Mouse (Mus musculus) limb, embryonic 14.5 days (tissue): Measurements from ENCODE around the gene Adamts15. TPM values are rescaled to one million over a fixed set of nuclear protein-coding genes. Genes with fewer than 3 reads are reported as not detected.

Source experiments
- ATAC-seq: fragments of 200-750 bp; cut with Nextera tagmentation; 2 replicates; pipeline ENCODE4 v1.8.0; 2017; ENCODE audit warnings: low read depth, moderate number of reproducible peaks, moderate TSS enrichment; ENCODE audit not compliant: low FRiP score
- DNase-seq: peaks from one replicate; pipeline ENCODE4 v3.0.0-alpha.2; 2015; ENCODE audit warnings: low spot score
- H3K27ac ChIP-seq: fragments of 300-500 bp; sonication (generic); replicated peaks from 2 replicates; pipeline ENCODE4 v1.5.1; 2014; ENCODE audit warnings: low read depth, mild to moderate bottlenecking, low read length, moderate library complexity, mixed read lengths
- H3K27me3 ChIP-seq: fragments of 300-500 bp; sonication (generic); 2 replicates; pipeline ENCODE4 v1.6.1; 2014; ENCODE audit warnings: low read length, mixed read lengths; ENCODE audit not compliant: control insufficient read depth, insufficient read depth
- H3K36me3 ChIP-seq: fragments of 300-500 bp; sonication (generic); 2 replicates; pipeline ENCODE4 v1.6.1; 2014; ENCODE audit warnings: mild to moderate bottlenecking, low read length, moderate library complexity, mixed read lengths; ENCODE audit not compliant: control insufficient read depth, insufficient read depth
- H3K4me1 ChIP-seq: fragments of 300-500 bp; sonication (generic); 2 replicates; pipeline ENCODE4 v1.6.1; 2014; ENCODE audit warnings: antibody characterized with exemption, low read length, mixed read lengths; ENCODE audit not compliant: control insufficient read depth, insufficient read depth
- H3K4me2 ChIP-seq: fragments of 300-500 bp; sonication (generic); replicated peaks from 2 replicates; pipeline ENCODE4 v1.6.1; 2014; ENCODE audit warnings: low read depth, mild to moderate bottlenecking, low read length, moderate library complexity; ENCODE audit not compliant: severe bottlenecking
- H3K4me3 ChIP-seq: fragments of 300-500 bp; sonication (generic); replicated peaks from 2 replicates; pipeline ENCODE4 v1.5.1; 2014; ENCODE audit warnings: low read length
- H3K9ac ChIP-seq: fragments of 300-500 bp; sonication (generic); 2 replicates; pipeline ENCODE4 v1.6.1; 2014; ENCODE audit warnings: mild to moderate bottlenecking, low read depth, low read length, moderate library complexity; ENCODE audit not compliant: severe bottlenecking
- H3K9me3 ChIP-seq: fragments of 300-500 bp; sonication (generic); 2 replicates; pipeline ENCODE4 v1.6.1; 2016; ENCODE audit warnings: low read length; ENCODE audit not compliant: control insufficient read depth
- POLR2A ChIP-seq: fragments of 200-500 bp; IDR thresholded peaks from 2 replicates; pipeline ENCODE4 v1.8.0; 2012; ENCODE audit warnings: inconsistent platforms, mild to moderate bottlenecking, moderate library complexity, borderline replicate concordance; ENCODE audit not compliant: insufficient read depth, insufficient read length; ENCODE audit errors: extremely low read depth
- whole genome bisulfite sequencing: fragments of 180-500 bp; shearing (Covaris S2); extraction: QIAGEN DNeasy Blood & Tissue Kit; methylation state at CpG from one replicate; pipeline ENCODE4 v1.1.7; 2014; 5-methylcytosine and 5-hydroxymethylcytosine counted together
- polyA plus RNA-seq, 2 experiments: library from polyadenylated mRNA; depleted of rRNA in 1 of 2; stranded (reverse) in 1 of 2; unstranded in 1 of 2; fragments of >200 nt; fragmentation: Nextera tagmentation in 1 of 2; extraction: Ambion mirVana in 1 of 2; gene quantifications; 2 replicates each; pipeline versions ENCODE4 v1.2.1 to v1.2.3; 2012 to 2014

Gene Adamts15
- polyA plus RNA-seq, 2 experiments: 29.0 to 33.2 TPM

GRCm38 (mm10) chr9:30902641-30903040 is 19.6 kb downstream of the Adamts15 start:
- TF ChIP-seq POLR2A: no peak
- Histone ChIP-seq H3K9me3 (no peaks in the 10 kb centered on the region), H3K4me1 (no peaks in the 10 kb centered on the region), H3K9ac (no peak overlapping the region), H3K27me3 (no peaks in the 10 kb centered on the region), H3K36me3 (peaks cover 62% of the 10 kb centered on the region), H3K4me2 (no peak overlapping the region), H3K4me3 (no peak overlapping the region), H3K27ac (no peak overlapping the region)
- ATAC-seq (no peak), DNase-seq (no peak)
- 97% methylated on average over 7 of the region's 7 CpGs for WGBS

- ATAC-seq: no peak
- Histone ChIP-seq H3K9me3 (no peaks in the 10 kb centered on the region), H3K36me3 (peaks cover 62% of the 10 kb centered on the region), H3K27me3 (no peaks in the 10 kb centered on the region), H3K9ac (no peak overlapping the region), H3K4me1 (no peaks in the 10 kb centered on the region), H3K4me2 (no peak overlapping the region), H3K4me3 (no peak overlapping the region), H3K27ac (no peak overlapping the region)
- 93% methylated on average over 19 of the region's 19 CpGs for WGBS
- TF ChIP-seq POLR2A: no peak
- no peak for DNase-seq
Observed at GRCm38 (mm10) chr9:30902152-30902551, 20.1 kb downstream of the Adamts15 start.

- Histone ChIP-seq H3K36me3 (peaks cover 26% of the 10 kb centered on the region), H3K9me3 (no peaks in the 10 kb centered on the region), H3K9ac (no peak overlapping the region), H3K4me2 (no peak overlapping the region), H3K27ac (no peak overlapping the region), H3K4me1 (peaks cover 5% of the 10 kb centered on the region; the same call in 1 of the 2 replicates), H3K27me3 (no peaks in the 10 kb centered on the region), H3K4me3 (no peak overlapping the region)
- DNase-seq (no peak), ATAC-seq (no peak)
- no peak for TF ChIP-seq POLR2A
- 85% methylated on average over 2 of the region's 2 CpGs for WGBS
Observed at GRCm38 (mm10) chr9:30897169-30897568, 25.1 kb downstream of the Adamts15 start.

- Histone ChIP-seq H3K4me2 (no peak overlapping the region), H3K36me3 (peaks cover 22% of the 10 kb centered on the region), H3K4me3 (no peak overlapping the region), H3K9me3 (no peaks in the 10 kb centered on the region), H3K4me1 (peaks cover 5% of the 10 kb centered on the region; the same call in 1 of the 2 replicates), H3K27me3 (no peaks in the 10 kb centered on the region), H3K27ac (no peak overlapping the region), H3K9ac (no peak overlapping the region)
- 66% methylated on average over 5 of the region's 5 CpGs for WGBS
- no peak for TF ChIP-seq POLR2A
- DNase-seq: peak; percentile 50
- ATAC-seq: no peak
Observed at GRCm38 (mm10) chr9:30896752-30897151, 25.5 kb downstream of the Adamts15 start.

GRCm38 (mm10) chr9:30895618-30896017 is 26.6 kb downstream of the Adamts15 start:
- WGBS: 83% methylated on average over 3 of the region's 3 CpGs
- peaks cover 11% of the 10 kb centered on the region for H3K36me3 ChIP-seq
- no peak overlapping the region for H3K9ac ChIP-seq
- H3K4me1 ChIP-seq: peaks cover 5% of the 10 kb centered on the region; the same call in 1 of the 2 replicates
- H3K4me2 ChIP-seq: no peak overlapping the region
- no peak for ATAC-seq
- no peak overlapping the region for H3K4me3 ChIP-seq
- H3K9me3 ChIP-seq: no peaks in the 10 kb centered on the region
- TF ChIP-seq POLR2A: no peak
- DNase-seq: no peak
- no peaks in the 10 kb centered on the region for H3K27me3 ChIP-seq
- no peak overlapping the region for H3K27ac ChIP-seq

GRCm38 (mm10) chr9:30886276-30886675 is 36.0 kb downstream of the Adamts15 start:
- no peak overlapping the region for H3K9ac ChIP-seq
- no peak for DNase-seq
- no peak for TF ChIP-seq POLR2A
- no peak for ATAC-seq
- no peaks in the 10 kb centered on the region for H3K9me3 ChIP-seq
- no peaks in the 10 kb centered on the region for H3K36me3 ChIP-seq
- H3K27ac ChIP-seq: no peak overlapping the region
- 0 out of 2 replicates have a peak, but pooled peaks cover 5% of the 10 kb centered on the region for H3K4me1 ChIP-seq
- H3K4me3 ChIP-seq: no peak overlapping the region
- no peak overlapping the region for H3K4me2 ChIP-seq
- WGBS: 67% methylated on average over 3 of the region's 3 CpGs
- H3K27me3 ChIP-seq: no peaks in the 10 kb centered on the region
